Mouse (Mus musculus): ENCODE results near the gene Bbs9.

GRCm38 (mm10) chr9:22800675-22801074 is 325.2 kb downstream of the Bbs9 start:
- no peak for TF ChIP-seq POLR2A (IDR thresholded peaks at IDR 0.05; ENCODE audit: insufficient read depth, low read length)
- TF ChIP-seq CTCF (IDR thresholded peaks at IDR 0.05; ENCODE audit: low read depth, low read length) = no peak
- no peak for TF ChIP-seq EP300 (IDR thresholded peaks at IDR 0.05; ENCODE audit: insufficient read depth, low read depth, low read length)

All from ES-Bruce4 (cell line).